Mouse (Mus musculus) cerebellum, adult 18-20 months (tissue): ENCODE results near the gene Large2.

Experiments
- DNase-seq, 2 experiments: peaks; one replicate each; pipeline ENCODE4 v3.0.0; 2021

Gene Large2

DNA sequence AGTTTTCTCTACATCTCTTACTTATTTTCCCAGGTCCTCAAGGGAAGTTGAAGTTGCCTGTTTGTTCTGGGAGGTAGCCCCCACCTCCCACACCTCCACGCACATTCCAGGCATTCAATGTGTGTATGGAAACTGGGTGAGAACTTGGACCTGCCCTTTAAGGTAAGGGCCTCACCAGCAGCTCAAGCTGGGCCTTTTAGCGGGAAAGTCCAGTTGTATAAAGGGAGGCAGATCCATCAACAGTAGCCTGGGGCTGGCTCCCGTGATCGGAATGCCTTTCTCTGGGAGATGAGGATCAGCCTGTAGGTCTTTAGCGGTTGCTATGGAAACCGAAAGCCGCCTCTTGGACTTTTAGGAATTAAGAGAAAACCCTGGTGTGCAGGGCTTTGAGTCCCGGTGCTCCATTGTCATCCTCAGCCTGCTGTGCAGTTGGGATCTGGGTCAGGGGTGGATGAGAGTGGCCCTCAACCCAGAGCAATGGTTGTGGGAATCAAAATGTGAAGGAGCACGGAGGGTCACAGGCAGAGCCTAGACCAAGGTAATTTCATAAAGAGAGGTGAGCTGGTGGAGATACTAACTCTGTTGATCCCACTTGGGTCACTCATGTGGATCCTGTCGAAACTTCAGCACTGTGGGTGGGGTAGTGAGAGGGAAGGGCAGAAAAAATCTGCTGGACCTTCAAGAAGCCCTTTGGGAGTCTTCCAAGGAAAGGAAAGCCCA, 2.5 kb downstream of the Large2 start:
- no peak for DNase-seq

DNA sequence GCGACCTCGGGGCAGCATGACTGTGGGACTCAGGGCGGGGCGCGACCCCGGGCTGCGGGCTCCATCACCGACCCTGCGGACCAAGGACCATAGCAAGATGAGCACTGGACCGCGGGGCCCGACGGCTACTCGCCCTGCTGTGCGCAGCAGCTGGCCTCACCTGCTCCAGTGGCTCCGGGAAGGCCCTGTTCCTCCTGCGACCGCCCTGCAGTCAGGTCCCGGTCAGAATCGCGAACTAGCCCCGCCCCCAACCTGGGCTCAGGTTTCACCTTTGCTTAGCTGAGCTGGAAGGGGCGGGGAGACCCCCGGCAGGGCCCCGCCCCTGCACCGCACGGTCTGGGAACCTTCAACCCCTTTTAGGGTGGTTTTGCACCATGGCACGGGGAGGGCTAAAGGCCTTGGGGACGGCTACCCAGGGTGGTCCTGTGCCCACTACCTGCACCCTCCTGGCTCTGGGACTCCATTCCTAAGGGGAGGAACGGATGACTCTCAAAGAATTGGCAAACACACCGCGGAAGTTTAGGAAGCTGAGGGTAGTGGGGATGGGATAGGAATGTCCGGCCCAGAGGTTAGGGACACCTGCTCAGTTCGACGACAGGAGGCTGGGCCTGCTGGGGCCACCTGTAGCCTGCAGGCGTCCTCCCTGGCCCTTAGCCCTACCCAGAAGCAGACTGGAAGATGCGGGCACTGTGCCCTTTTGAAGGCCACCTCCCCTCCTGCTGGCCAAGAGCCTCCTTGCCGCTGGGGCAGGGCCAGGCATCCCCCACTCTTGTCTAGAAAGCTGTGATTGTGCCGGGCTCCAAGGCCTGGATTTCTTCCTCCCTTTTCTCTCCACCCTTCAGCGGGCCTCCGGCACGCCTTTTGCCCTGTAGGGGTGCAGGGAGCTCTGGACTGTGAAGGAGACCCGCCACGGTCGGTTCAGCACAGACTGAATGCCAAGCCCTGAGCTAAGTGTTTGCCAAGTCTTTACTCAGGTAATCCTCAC, 3.6 kb downstream of the Large2 start:
- DNase-seq: peak; percentile 27 to 42

DNA sequence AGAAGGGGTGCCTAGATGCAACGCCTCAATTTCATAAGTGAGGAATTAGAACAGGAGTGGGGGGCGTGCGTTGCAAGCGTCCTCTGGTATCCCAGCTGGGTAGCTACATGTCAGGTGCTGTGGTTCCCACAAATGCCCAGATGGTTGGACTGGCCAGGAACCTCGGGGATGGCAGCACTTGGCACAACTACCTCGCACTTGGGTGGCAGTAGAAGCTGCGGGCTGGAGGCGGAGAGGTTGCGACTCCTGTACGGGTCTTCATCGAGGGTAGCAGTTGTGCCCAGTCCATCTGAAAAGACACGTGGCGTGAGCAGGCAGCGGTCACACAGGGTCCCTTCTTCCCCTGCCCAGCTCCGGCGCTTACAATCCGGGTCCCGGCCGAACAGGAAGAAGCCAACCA, 4.3 kb downstream of the Large2 start:
- DNase-seq: peak; percentile 33 to 36

GRCm38 (mm10) chr2:92367383-92368029, 7.2 kb downstream of the Large2 start:
- no peak for DNase-seq

DNA sequence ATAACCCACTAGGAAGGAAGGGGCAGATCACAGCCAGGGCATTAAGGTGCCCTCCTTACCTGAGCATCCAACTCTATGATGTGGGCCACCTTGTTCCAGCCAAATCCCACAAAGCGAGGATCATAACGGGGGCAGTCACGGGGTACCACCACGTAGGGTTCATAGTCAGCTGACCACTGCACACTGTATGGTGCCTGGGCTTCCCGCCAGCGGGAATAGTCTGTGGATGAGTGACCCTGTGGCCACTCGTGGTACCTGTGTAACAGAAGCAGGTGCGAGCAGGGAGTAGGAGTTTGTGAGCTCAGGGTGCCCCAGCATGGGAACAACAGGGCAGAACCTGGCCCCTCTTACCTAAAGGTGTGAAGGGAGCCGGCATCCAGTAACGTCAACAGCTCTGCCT, 9.1 kb downstream of the Large2 start:
- DNase-seq: no peak

- no peak for DNase-seq
Measured at GRCm38 (mm10) chr2:92364086-92364485, 10.6 kb downstream of the Large2 start.

DNA sequence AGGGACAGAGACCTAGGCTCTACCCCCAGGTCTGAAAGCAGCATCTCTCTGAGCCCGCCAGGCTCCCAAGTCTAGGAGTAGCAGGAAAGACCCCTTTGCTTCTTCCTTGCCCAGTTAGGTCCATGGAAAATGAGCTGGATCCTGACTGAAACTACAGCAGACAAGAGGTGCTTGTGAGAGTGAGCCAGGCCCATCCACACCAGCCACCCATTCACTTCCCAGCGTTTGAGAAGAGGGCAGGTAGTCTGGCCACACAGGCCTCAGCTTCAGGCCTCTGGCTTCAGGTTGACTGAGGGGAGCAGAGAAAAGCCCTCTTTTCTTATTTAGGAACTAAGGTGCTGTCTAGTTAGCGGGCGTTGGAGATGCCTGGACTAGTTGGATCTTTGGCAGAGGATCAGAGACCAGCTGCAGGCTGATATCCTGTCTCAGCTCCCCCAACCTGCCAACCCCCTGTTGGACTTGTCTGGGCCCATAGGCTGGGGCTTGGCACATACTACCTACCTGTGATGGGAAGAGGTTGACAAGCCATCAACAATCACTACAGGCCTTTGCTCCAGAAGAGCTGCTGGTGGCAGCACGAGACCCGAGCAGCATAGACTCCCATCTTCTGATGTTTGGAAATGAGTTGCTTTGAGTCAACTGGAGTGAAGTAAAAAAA, 12.0 kb downstream of the Large2 start:
- DNase-seq: no peak

DNA sequence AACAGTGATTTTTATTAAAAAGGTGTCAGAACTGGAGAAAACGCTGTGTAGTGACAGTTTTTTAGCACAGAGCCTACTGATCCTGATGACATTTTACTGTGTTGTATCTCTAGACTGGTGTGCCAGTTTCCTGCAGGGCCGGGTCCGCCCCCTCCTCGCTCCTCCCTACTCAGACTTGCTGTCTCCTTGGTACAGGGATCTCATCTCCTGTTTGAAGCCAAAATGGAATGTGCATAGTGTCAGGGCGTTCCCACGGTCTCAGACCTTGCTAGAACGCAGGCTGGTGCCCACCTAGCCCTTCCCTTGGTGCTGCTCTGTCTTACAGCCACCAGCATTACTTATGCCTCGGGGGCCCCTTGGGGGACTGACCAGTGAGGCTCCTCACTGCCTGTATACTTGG, 12.9 kb downstream of the Large2 start:
- no peak for DNase-seq

DNA sequence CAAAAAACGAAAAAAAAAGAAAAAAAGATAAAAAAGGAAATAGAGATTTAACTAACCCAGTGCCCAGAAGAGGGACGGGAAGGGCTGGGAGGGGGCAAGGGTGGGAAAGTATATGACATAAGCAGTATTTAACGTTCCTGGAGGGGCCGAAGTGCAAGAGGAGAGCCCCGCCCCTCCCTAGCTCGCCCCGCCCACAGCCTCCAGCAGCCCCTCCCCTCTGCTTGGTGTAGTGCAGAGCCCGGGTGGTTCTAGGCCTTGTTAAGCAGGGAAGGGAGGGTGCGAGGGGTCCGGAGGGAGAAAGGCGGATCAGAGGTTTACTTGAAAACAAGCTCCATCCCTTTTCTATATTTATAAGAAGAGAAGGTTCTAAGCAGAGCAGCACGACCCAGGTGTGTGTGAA, 13.8 kb downstream of the Large2 start:
- DNase-seq: no peak

- DNase-seq: peak in 1 of 2 experiments; percentile 37
Measured at GRCm38 (mm10) chr2:92360186-92360823, 14.4 kb downstream of the Large2 start.

GRCm38 (mm10) chr2:92359301-92359700, 15.4 kb downstream of the Large2 start:
- peak in 1 of 2 experiments; percentile 39 for DNase-seq

DNA sequence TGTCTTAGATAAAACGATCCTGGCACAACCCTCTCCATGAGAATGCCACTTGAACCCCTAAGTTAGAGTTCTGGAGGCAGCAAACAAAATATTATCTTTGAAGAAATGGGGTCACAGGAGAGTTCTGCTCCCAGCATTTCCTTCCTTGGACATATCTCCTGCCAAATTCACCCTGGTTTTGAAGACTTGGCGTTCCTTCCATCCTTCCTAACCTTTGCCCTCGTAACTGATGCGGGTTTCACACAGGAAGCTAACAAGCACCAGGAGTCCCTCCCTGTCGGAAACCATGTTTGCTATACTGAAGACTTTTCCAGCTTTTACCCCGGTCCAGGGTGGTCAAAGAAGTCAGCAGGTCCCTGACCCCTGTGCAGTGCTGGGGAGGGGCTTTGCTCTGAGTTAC, 20.4 kb downstream of the Large2 start:
- DNase-seq: no peak

GRCm38 (mm10) chr2:92353402-92353801, 21.3 kb downstream of the Large2 start:
- no peak for DNase-seq

DNA sequence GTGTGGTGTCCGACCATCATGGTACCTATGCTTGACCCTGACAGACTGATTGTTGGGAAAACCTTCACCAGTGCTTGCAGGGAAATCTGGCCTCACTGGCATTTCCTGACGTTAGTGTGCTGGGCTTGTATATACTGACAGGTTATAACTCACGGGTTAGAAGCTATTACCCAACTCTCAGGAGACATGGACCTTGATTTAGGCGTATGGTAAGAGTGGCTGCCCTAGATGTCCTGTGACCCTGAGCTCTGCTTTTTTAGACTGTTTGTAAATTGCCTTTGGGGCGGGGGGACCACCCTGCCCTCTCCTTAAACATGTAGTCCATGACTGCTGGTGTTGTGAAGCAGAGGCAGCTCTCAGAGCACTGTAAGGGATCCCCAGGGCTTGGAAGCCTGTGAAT, 24.0 kb downstream of the Large2 start:
- no peak for DNase-seq

GRCm38 (mm10) chr2:92349589-92350425, 24.9 kb downstream of the Large2 start:
- DNase-seq: no peak

GRCm38 (mm10) chr2:92347191-92347590, 27.5 kb downstream of the Large2 start:
- no peak for DNase-seq

DNA sequence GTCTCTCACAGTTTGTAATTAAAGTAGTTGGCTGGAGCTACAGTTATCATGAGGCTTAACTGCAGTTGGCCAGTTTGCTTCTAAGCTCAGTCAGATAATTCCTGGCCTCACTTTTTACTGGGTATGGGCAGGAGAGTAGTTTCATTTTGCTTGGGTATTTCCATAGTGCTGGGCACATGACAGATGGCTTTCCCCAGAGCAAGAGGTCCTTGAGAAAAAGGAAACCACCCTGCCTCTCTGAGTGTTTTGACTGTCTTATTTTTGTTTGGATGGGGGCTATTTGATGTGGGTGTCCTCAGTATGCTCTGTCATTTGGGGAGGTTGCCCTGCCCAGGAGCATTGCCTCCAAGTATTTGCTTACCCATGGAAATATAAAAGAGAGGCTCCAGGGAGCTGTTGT, 32.3 kb downstream of the Large2 start:
- no peak for DNase-seq

DNA sequence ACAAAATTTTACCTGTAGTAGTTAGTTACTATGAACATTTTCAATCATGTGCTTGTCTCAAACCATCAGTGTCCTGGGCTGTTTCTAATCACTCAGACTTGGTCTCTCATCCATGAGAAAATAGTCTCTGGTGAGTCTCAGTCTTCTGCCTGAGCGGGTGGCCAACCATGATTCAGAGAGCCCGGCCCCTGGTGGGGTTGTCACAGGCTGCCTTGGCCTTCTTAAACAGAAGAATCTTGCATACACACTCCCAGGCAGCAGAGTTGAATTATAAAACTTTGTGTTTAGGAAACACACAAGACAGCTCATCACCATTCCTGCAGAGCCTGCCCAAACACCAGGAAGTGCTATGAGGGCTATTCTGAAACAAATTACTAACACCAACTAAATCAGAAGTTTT, 42.8 kb downstream of the Large2 start:
- DNase-seq: no peak

DNA sequence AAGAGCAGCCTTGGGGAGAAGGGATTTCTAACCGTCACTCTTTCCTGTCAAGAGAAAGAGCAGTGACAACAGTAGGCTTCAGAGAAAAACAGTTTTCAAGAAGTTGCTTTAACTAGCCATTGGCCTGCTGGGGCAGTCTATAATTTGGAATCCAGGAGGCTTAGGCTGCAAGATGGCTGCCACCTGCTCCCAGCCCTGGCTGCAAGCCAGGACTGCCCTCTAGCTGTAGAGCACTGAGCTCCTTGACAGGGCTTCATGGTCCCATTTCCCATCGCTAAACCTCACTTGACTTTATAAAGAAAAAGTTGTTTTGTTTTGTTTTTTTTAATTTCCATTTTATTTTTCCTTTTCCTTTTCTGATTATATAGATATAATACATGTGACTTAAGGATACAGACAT, 43.3 kb downstream of the Large2 start:
- peak; percentile 46 to 58 for DNase-seq

DNA sequence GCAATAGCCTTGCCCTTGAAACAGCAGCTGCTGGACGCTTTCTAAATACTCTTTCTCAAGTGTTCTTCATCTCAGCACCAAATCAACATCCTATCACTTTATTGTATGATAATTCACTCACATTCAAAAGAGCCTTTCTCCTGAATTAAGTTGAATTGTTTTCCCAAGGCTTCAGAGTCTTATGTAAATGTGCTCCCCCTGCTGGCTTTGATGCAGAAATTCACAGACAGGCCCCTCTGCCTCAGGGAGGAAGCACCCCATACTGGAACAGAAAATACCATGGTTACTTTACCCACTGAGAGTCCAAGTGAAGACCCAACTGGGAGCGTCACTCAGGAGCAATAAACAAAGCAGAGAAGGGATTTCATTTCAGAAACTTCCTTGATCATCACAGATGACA, 43.8 kb downstream of the Large2 start:
- peak; percentile 47 to 51 for DNase-seq

DNA sequence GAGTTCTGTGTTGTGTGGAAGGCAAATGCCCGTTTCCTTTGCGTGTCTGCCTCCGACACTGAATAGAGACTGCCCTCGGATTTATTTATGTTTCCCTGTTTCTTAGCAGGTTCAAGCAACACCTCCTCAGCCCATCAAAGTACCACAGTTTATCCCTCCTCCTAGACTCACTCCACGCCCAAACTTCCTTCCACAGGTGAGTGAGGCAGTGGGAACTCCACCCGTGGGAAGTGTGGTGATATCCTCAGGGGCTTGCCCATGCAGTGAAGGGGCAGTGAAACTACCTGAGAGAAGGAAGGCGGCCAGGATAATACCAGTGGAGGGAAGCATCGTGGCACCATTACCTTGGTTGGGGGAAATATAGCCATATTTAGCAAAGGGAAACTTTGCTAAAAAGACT, 46.5 kb downstream of the Large2 start:
- no peak for DNase-seq
